Mouse (Mus musculus) frontal cortex, postnatal 14 days (tissue): ENCODE results near the gene Robo2.

ENCODE experiments used
- DNase-seq, 2 experiments: peaks; one replicate each; pipeline ENCODE4 v3.0.0; 2022; ENCODE audit warnings: low spot score in 2 of 2

Robo2 gene

DNA sequence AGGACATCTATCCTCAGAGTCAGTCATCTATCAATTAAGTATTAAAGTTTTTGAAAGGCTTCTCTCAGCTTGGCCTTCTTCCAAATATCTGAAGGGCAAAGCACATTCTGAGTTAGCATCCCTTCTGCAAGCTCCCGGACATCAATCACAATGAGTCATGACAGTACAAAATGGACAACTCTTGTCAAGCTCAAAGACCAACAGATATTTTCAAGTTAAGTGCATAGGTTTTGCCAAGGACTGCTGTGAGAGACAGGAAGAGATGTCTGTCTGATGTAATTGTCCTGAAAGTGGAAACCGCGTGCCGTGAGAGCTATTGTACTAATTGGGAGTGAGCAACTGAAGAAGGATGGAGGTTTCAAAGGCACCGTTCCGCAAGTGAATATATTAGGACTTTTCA lies 465.5 kb downstream of the Robo2 start:
- no peak for DNase-seq

DNA sequence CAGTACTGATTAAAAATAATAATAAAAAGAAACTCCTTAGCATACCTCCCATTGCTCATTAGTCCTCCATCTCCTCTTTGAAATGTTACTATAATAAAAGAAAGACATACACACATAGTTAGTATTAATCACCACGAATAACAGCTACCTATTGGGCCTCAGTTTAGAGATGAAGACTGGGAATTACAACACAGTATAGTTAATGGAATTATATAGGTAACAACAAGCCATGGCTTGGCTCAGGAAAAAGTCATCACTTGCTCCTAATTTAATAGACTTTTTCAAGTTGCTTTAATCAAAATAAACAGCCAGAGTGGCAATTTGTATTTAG lies 471.4 kb downstream of the Robo2 start:
- no peak for DNase-seq

DNA sequence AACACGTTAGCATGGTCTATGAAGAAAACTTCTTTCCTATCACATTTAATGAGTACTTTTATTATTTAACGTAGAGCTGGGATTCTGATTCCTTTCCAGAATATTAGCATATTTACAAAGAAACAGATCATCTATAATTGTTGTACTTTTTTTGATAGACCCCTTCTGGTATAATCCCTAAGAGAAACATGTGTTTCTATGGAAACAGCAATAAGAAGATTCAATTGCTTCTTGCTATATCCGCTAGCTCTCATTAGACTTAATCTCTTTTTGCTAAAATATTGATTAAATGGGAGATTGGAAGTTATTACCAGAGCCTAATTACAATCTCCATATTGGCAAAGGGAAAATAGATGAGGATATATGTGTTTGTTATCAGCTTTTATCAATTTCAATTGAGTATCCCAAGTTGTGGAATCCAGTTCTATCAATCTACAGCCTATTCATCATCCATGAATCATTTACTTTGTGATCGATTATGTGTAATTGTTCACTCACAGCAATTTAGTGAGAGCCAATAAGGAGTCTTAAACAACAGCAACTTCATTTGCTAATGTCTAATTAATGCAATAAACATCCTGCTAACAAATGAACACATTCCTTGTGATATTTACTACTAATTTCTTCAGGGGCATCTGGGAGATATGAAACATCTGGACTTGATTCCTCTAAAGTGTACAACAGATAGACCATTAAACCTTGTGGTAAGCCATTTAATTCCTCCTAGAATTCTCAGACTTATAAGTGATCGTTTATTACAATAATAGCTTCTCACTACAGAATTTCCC lies 472.0 kb downstream of the Robo2 start:
- no peak for DNase-seq

DNA sequence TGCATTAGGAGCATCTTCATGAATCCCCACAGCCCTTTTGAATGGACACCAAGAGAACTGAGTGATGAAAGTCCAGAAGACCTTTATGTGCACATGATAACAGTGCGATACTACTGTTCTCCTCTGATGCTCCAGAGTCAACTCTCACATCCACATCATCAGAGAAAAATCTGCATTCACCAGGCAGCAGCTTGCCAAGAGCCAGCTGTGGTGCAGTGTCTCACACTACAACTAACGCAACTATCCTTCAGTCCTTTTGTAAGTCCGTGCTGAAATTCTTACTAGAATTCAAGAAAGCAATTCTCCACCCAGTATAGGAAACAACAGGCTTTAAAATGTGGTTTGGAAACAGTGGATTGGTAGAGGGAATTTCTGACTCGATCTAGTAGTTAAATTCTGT lies 481.3 kb downstream of the Robo2 start:
- DNase-seq: no peak

DNA sequence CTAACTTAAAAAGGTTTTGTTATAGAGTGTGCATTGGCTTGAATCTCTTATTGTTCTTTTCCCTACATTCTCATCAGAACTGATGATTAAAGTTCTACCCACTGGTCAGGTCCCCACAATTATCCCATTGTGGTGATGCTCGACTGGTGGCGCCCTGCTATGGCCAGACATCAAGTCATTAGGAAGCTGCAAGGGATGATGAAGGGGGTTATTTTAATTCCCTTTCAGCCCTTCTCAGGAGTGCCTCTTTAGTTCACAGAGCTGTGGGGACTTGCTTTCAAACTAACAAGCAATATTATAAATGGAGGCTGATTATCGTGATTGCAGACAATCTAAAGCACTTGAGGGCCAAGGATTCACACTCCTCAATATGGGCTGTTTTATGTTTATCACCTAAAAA lies 484.1 kb downstream of the Robo2 start:
- no peak for DNase-seq

DNA sequence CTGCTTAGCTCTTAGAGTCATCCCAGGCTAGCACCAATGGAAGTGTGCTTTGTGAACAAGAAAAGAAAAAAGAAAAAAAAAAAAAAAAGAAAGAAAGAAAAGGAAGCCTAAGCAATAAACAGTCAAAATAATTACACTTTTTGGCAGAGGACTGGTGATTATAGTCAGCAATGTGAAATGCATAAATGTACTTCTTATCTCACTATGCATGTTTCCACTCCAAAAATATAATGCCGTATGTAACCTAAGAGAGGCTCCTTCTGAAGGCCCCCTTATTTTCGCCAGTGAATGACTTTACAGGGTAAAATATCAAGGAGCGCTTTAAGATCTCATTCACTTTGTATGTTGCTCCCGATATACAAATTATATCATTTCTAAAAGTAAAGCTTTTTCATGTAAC lies 496.2 kb downstream of the Robo2 start:
- no peak for DNase-seq

DNA sequence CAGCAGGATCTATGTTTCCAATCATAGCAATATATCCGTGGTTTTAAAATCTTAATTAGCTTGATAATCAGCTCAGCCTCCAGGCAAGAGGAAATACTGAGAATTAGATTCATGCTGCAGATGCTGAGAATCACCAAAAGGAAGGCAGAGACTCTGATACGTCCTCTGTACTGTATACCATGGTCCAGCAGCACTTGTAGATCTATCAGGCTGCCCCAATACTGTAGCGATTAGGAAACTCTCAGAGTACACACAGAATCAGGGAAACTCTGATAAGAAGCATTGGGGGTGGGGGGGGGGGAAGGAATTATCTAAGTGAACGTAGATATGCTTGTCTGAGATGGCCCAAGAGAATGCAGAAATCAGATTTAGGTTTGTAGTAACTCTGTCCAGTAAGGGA lies 496.7 kb downstream of the Robo2 start:
- no peak for DNase-seq

DNA sequence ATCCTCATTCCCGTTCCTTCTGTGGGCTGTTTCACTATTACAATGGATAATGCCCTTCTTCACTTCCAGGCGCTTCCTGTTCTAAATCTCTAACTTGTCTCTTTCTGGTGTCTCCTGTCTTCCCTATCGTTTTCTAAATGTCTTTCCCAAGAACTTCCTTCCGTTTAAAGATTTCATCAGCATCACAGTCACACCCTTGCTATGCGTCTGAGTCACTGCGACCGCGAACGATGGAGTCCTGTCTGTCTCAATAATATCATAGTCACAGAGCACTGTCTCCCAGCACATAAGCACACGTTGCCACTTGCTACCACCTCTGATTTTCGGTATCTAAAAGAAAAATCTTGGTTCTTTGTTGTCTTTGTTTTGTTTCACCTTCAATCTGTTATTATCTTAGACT lies 503.1 kb downstream of the Robo2 start:
- no peak for DNase-seq

DNA sequence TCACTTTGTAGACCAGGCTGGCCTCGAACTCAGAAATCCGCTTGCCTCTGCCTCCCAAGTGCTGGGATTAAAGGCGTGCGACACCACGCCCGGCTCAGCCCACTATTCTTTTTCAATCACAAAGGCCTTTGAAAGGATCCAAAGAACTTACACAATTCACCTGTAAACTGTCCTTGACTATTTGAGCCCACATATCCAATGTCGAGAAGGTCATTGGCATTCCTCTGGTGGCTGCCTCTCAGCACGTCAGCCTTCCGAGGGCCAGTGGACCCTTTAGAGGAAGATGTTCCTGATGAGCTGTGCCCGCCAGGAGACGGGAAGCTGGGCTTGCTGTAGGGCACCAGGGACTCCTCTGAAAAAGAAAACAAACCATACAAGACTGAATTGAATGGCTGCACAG lies 514.8 kb downstream of the Robo2 start:
- DNase-seq: no peak

DNA sequence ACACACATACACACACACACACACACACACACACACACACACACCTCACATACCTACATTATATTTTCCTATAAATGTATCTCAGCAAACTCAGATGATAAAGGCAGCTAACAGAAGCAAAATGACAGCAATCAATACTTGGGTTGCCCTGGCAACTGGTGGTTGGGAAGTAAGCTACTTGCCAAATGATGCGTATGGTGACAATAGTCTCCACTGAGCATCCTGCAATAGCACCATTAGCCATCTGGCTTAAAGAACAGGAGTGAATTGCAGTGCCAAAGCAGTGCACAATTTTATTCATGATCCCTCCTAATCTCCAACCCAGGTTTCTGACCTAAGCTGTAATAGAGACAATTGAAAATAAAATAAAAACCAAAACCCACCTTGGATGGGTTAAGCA lies 529.7 kb downstream of the Robo2 start:
- no peak for DNase-seq

DNA sequence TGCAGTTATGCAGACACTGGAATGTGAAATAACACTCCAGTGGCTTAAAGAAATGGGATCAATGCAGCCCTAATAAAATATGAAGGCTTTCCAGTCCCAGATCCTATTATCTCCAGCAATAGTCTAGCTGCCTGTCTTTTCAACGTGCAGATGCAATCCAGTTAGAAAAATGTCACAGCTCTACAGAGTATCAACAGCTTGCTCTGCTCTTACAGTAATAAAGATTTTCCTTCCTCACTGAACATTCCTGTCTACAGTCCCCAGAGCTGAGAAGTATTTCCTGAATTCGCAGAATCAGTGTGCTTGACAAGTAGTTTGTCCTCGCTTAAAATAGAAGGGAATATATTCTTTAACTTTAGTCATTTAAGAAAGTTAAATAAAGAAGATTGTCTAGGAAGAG lies 533.7 kb downstream of the Robo2 start:
- no peak for DNase-seq

DNA sequence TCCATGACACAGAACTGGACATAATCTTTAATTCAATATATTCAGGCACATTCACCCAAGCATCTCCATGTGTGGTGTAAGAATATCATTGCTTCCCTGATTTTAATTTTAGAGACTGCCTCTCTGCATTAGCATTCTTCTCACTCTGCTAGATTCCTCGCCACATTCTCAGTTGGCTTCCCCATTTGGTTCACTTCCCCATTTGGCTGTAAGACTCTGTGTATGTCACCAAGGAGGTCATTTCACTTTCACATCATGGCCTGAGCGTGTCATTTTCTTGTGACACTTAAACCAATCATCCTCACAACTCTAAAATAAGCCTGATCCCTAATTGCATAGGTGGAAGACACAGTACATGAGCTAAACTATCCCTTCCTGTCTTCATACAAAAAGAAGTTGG lies 536.6 kb downstream of the Robo2 start:
- DNase-seq: no peak

DNA sequence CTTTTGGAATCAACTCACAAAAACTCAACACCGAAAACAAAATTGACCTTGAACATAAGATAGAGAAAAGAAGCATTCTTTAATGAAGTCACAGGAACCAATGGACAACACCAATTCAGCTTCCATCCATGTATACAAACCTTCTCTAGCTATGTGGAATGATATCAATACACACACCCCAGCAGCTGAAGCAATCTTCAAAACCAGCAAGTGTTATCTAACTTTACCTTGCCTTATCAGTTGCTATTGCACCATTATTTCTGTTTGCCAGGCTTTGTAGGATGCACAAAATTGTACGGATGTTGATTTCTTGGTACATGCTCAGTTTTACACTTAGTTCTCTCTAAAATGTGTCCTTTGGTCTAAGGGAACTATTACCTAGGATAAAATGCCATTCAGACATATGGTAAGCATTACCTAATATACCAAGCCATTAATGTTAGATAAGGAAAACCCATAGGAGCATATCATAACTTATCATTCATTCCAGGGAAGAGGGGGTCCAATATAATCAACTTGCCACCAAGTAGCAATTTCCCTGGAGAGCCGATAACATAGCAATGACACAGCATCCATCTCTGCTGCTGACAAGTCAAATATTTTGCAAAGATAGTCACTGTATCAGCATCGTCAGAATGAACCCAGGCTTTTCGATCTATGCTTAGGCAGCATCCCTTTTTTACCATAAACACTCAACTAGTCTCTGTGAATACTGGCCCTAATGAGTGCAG lies 537.6 kb downstream of the Robo2 start:
- DNase-seq: no peak

DNA sequence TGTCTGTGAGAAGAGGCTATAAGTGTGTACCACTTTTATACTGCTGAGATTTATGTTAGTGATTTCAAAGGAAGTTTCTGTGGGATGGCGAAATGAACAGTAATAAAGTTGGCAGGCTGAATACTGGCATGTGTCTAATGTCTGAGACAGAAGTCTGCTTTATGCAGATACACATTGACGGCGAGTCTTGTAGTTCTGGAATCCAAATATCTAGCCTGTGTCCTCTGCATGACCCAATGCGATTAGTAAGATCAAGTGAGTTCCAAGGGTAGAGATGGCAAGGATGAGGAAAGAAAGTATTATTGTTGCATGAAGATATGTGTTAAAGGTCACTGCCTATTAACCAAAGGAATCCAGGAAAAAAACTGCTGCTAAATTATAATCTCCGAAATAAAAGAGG lies 541.3 kb downstream of the Robo2 start:
- no peak for DNase-seq

DNA sequence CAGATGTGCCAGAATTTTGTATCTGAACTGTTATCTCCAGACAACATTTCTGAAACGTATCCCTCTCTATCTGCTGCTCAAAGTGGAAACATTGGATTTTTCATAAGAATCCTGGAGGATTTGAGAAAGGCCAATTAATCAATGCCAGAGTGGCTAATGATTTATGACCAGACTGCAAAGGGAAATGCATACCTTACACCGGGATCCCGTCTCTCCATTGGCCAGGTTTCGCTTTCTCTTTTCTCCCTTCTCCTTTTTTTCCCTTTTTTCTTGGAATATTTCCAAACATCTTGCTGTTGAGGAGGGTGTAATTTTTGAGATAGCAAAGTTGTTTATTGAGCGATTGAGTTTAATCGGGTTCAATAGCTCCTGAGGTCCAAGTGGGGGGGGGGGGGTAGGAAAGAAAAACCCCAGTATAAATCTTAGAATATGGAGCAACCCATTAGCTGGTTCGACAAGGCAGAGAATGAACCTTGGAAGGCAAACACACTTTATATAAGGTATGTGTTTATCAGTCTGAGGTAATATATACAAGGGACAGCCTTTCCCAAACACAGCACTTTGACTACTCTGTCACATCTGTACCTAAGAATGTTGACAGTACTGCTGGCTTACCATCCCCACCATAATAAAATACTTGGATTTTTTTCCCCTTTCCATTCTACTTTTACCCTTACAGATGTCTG lies 542.0 kb downstream of the Robo2 start:
- DNase-seq: no peak

DNA sequence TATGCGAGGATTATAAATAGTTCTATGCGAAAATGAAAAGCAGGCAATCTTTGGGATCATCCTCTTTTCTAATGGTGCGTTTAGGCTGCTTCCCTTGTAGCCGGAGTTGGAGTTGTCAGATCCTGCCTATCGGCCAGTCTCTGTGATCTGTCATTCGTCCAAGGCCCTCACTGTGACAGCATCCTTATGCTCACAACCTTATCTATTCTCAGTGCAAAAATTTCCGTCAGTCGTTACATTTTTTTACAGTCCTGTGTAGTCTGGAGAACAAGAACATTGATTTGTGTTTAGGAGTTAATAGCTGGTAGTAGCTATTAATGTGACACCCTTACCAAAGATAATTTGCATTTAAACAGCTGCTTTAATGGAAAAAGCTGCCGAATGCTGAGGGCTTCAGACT lies 547.0 kb downstream of the Robo2 start:
- DNase-seq: no peak

DNA sequence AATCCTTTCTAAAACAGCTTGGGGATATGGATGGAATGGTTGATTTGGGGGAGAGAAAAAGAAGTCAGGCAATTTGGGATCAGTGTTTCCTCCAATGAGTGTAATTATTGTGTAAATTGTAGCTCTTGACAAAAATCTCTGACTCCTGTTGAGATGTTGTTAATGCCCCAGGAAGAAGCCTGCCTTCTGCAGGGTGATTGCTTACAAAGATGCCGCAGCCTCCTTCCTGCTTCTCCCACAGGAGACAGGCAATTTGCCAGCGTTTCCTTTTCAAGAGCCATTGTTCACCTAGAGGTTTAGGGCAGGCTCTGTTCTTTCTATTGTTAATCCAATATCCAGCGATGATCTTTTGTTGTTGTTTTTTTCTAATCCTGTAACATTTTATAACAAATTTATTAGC lies 547.9 kb downstream of the Robo2 start:
- DNase-seq: no peak

DNA sequence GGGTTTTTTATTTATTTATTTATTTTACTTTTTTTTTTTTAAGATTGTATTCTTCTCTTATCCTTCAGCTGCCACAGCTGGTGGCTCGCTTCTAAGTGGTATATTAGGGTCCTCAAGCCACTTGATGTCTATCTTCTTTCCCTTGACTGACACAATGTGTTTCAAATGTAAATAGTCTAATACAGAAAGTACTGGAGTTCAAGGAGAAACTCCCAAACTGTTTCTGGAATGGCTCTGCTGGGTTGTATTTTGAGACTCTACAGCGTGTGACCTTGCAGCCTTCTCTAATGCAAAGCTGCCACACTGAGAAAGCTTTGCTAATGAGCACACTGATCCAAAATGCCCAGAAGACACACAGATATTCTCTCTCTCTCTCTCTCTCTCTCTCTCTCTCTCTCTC lies 552.9 kb downstream of the Robo2 start:
- no peak for DNase-seq

DNA sequence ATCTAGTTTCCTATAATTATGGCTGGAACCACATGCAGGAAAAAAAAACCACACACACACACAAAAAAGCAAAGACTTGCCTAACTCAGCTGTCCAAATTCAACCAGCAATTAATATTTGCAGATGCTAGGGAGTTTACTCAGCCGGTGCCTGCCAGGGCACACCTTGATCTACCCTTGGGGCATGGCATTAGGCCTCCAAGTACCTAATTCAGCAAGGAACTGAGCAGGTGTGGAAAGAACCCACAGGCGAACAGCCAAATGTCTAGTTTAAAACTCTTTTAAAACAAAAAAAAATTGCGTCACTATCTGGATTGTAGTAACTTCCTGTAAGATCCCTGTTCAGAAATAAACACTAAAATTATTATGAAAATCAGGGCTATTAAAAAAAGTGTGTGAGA lies 555.8 kb downstream of the Robo2 start:
- DNase-seq: no peak
